8 mouse cellular contexts compared by ENCODE assay signal in the genomic region with DNA sequence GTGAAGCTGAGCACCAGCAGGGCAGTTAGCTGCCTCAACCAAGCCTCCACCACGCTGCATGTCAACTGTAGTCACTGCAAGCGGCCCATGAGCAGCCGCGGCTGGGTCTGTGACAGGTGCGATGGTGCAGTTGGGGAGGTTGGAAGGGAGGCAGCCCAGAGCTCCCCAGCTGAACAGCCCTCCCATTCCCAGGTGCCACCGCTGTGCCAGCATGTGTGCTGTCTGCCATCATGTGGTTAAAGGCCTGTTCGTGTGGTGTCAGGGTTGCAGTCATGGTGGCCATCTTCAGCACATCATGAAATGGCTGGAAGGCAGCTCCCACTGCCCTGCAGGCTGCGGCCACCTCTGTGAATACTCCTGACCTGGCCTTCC. TPM values are rescaled to one million over a fixed set of nuclear protein-coding genes. Genes with fewer than 3 reads are reported as not detected.
DNase-seq lines count a peak whose midpoint lies in the region; ATAC-seq and TF ChIP-seq lines count a peak whose summit lies in the region.

No protein-coding gene starts in this region.

- H3K4me3 ChIP-seq in heart, embryonic 14.5 days (ENCODE audit: control insufficient read depth in 1 of 2, insufficient read depth in 1 of 2, low read depth in 1 of 2, low read length in 2 of 2) = peak overlapping the region; percentile 54 to 72
- peak overlapping the region; percentile 80 for H3K4me3 ChIP-seq in bone marrow, adult 2 months (replicated peaks; ENCODE audit: control insufficient read depth, low read depth, low read length)
- peak overlapping the region; percentile 67 for H3K4me3 ChIP-seq in hindbrain, embryonic 13.5 days
- peak overlapping the region; percentile 67 for H3K4me3 ChIP-seq in midbrain, embryonic 12.5 days

- H3K36me3 ChIP-seq in heart, embryonic 14.5 days (ENCODE audit: control insufficient read depth, insufficient read depth, low read length) = peaks cover 48% of the 10 kb centered on the region
- peaks cover 51% of the 10 kb centered on the region for H3K36me3 ChIP-seq in hindbrain, embryonic 13.5 days
- peaks cover 46% of the 10 kb centered on the region for H3K36me3 ChIP-seq in midbrain, embryonic 12.5 days

- H3K4me1 ChIP-seq in heart, embryonic 14.5 days (ENCODE audit: control insufficient read depth in 2 of 2, insufficient read depth in 2 of 2, low read length in 2 of 2) = peaks cover 26 to 41% of the 10 kb centered on the region in 2 experiments
- peaks cover 13% of the 10 kb centered on the region for H3K4me1 ChIP-seq in bone marrow, adult 2 months (ENCODE audit: control insufficient read depth, insufficient read depth, low read length)
- peaks cover 82% of the 10 kb centered on the region for H3K4me1 ChIP-seq in hindbrain, embryonic 13.5 days (replicated peaks)
- H3K4me1 ChIP-seq in midbrain, embryonic 12.5 days = peaks cover 60% of the 10 kb centered on the region

- no peak for ATAC-seq in heart, embryonic 14.5 days (ENCODE audit: insufficient number of reproducible peaks, insufficient read depth, low FRiP score, low read depth)
- no peak for ATAC-seq in hindbrain, embryonic 13.5 days (ENCODE audit: low FRiP score)
- no peak for ATAC-seq in midbrain, embryonic 12.5 days (ENCODE audit: low FRiP score, low read depth)
- ATAC-seq in CD4-positive, CD25-positive, alpha-beta regulatory T cell, adult 4 months = no peak

- TF ChIP-seq CTCF in bone marrow, adult 2 months (IDR thresholded peaks at IDR 0.05; ENCODE audit: control insufficient read depth, insufficient read depth, low read length) = no peak

- DNase-seq in heart, adult 11 months = no peak
- no peak for DNase-seq in adipocyte (ENCODE audit: low spot score)
- DNase-seq in adrenal gland, adult 2 months = no peak

- H3K27me3 ChIP-seq in heart, embryonic 14.5 days (ENCODE audit: control insufficient read depth, insufficient read depth, low read length) = no peaks in the 10 kb centered on the region
- H3K27me3 ChIP-seq in hindbrain, embryonic 13.5 days = no peaks in the 10 kb centered on the region
- H3K27me3 ChIP-seq in midbrain, embryonic 12.5 days = no peaks in the 10 kb centered on the region

- peak overlapping the region; percentile 70 for H3K4me2 ChIP-seq in heart, embryonic 14.5 days (ENCODE audit: low read length)
- peak overlapping the region; percentile 92 for H3K4me2 ChIP-seq in hindbrain, embryonic 13.5 days
- H3K4me2 ChIP-seq in midbrain, embryonic 12.5 days (replicated peaks) = peak overlapping the region; percentile 84

- no peaks in the 10 kb centered on the region for H3K9me3 ChIP-seq in heart, embryonic 14.5 days (ENCODE audit: control insufficient read depth, low read length)
- H3K9me3 ChIP-seq in hindbrain, embryonic 13.5 days = no peaks in the 10 kb centered on the region
- H3K9me3 ChIP-seq in midbrain, embryonic 12.5 days = no peaks in the 10 kb centered on the region

- H3K27ac ChIP-seq in heart, embryonic 14.5 days (replicated peaks in 1 of 2; ENCODE audit: control insufficient read depth in 1 of 2, insufficient read depth in 1 of 2, low read depth in 2 of 2, low read length in 2 of 2) = peak overlapping the region; percentile 75 to 85; a peak in 3 of 4 replicates
- no peak overlapping the region for H3K27ac ChIP-seq in bone marrow, adult 2 months (ENCODE audit: control insufficient read depth, insufficient read depth, low read depth, low read length, poor library complexity)
- H3K27ac ChIP-seq in hindbrain, embryonic 13.5 days = peak overlapping the region; percentile 95
- H3K27ac ChIP-seq in midbrain, embryonic 12.5 days (replicated peaks) = peak overlapping the region; percentile 91

- H3K9ac ChIP-seq in heart, embryonic 14.5 days (ENCODE audit: low read length) = peak overlapping the region; percentile 77
- peak overlapping the region; percentile 89 for H3K9ac ChIP-seq in hindbrain, embryonic 13.5 days
- peak overlapping the region; percentile 84; the same call in 1 of the 2 replicates for H3K9ac ChIP-seq in midbrain, embryonic 12.5 days (replicated peaks)

- TF ChIP-seq POLR2A in bone marrow, adult 2 months (IDR thresholded peaks at IDR 0.05; ENCODE audit: borderline replicate concordance, control insufficient read depth, low read depth, low read length) = no peak

- 85% methylated on average over 8 of the region's 8 CpGs for WGBS in heart, embryonic 14.5 days
- WGBS in bone marrow, adult 2 months = 85% methylated on average over 8 of the region's 8 CpGs
- 84% methylated on average over 8 of the region's 8 CpGs for WGBS in hindbrain, embryonic 13.5 days
- 83% methylated on average over 8 of the region's 8 CpGs for WGBS in midbrain, embryonic 12.5 days

RNA-seq across cellular contexts. Expression of a gene that starts 0.5 kb away (rescaled TPM):
- polyA plus RNA-seq in heart, embryonic 14.5 days (2014; fragmentation: Nextera tagmentation; extraction: Ambion mirVana) = 28.8 and 30.0 TPM in 2 replicates
- polyA plus RNA-seq in bone marrow, adult 2 months (2011; ENCODE audit: insufficient read depth, insufficient read length, low replicate concordance, missing spikeins) = 8.8 and 13.4 TPM in 2 replicates
- polyA plus RNA-seq in hindbrain, embryonic 13.5 days (2015; fragmentation: Nextera tagmentation; extraction: Ambion mirVana) = 62.9 and 64.2 TPM in 2 replicates
- polyA plus RNA-seq in midbrain, embryonic 12.5 days (2016; fragmentation: Nextera tagmentation; extraction: Ambion mirVana) = 70.7 and 71.1 TPM in 2 replicates
- polyA plus RNA-seq in CD4-positive, CD25-positive, alpha-beta regulatory T cell, adult 4 months (2017; shearing (Covaris generic)) = 10 to 100 TPM; 22.2 to 42.8 TPM
- 100 to 1,000 TPM in 1 of 2 experiments, 10 to 100 TPM in 1; 99.4 to 111 TPM for total RNA-seq in adrenal gland, adult 2 months (2021)
- polyA plus RNA-seq in adrenal gland, adult 2 months (2012; rRNA removed) = 99.1 and 121 TPM in 2 replicates

RNA-seq across cellular contexts. Expression of a gene that starts 4.8 kb away (rescaled TPM):
- 15.2 and 17.3 TPM in 2 replicates for polyA plus RNA-seq in heart, embryonic 14.5 days (2014; fragmentation: Nextera tagmentation; extraction: Ambion mirVana)
- 6.8 and 17.0 TPM in 2 replicates for polyA plus RNA-seq in bone marrow, adult 2 months (2011; ENCODE audit: insufficient read depth, insufficient read length, low replicate concordance, missing spikeins)
- polyA plus RNA-seq in hindbrain, embryonic 13.5 days (2015; fragmentation: Nextera tagmentation; extraction: Ambion mirVana) = 26.6 and 30.7 TPM in 2 replicates
- 28.3 and 28.5 TPM in 2 replicates for polyA plus RNA-seq in midbrain, embryonic 12.5 days (2016; fragmentation: Nextera tagmentation; extraction: Ambion mirVana)
- 10 to 100 TPM; 19.4 to 53.9 TPM for polyA plus RNA-seq in CD4-positive, CD25-positive, alpha-beta regulatory T cell, adult 4 months (2017; shearing (Covaris generic))
- 10 to 100 TPM; 19.1 to 20.8 TPM for total RNA-seq in adrenal gland, adult 2 months (2021)
- 29.5 and 38.3 TPM in 2 replicates for polyA plus RNA-seq in adrenal gland, adult 2 months (2012; rRNA removed)

RNA-seq across cellular contexts. Expression of a gene that starts 5.0 kb away (rescaled TPM):
- 282 and 298 TPM in 2 replicates for polyA plus RNA-seq in heart, embryonic 14.5 days (2014; fragmentation: Nextera tagmentation; extraction: Ambion mirVana)
- polyA plus RNA-seq in bone marrow, adult 2 months (2011; ENCODE audit: insufficient read depth, insufficient read length, low replicate concordance, missing spikeins) = 125 and 140 TPM in 2 replicates
- polyA plus RNA-seq in hindbrain, embryonic 13.5 days (2015; fragmentation: Nextera tagmentation; extraction: Ambion mirVana) = 325 and 337 TPM in 2 replicates
- 277 and 283 TPM in 2 replicates for polyA plus RNA-seq in midbrain, embryonic 12.5 days (2016; fragmentation: Nextera tagmentation; extraction: Ambion mirVana)
- 10 to 100 TPM; 75.1 to 75.2 TPM for polyA plus RNA-seq in CD4-positive, CD25-positive, alpha-beta regulatory T cell, adult 4 months (2017; shearing (Covaris generic))
- 100 to 1,000 TPM; 149 to 184 TPM for total RNA-seq in adrenal gland, adult 2 months (2021)
- 224 and 236 TPM in 2 replicates for polyA plus RNA-seq in adrenal gland, adult 2 months (2012; rRNA removed)

RNA-seq across cellular contexts. Expression of a gene that starts 8.9 kb away (rescaled TPM):
- polyA plus RNA-seq in heart, embryonic 14.5 days (2014; fragmentation: Nextera tagmentation; extraction: Ambion mirVana) = 1.2 and 1.5 TPM in 2 replicates
- 3.2 and 10.7 TPM in 2 replicates for polyA plus RNA-seq in bone marrow, adult 2 months (2011; ENCODE audit: insufficient read depth, insufficient read length, low replicate concordance, missing spikeins)
- 24.2 and 25.5 TPM in 2 replicates for polyA plus RNA-seq in hindbrain, embryonic 13.5 days (2015; fragmentation: Nextera tagmentation; extraction: Ambion mirVana)
- polyA plus RNA-seq in midbrain, embryonic 12.5 days (2016; fragmentation: Nextera tagmentation; extraction: Ambion mirVana) = 5.8 and 6.0 TPM in 2 replicates
- polyA plus RNA-seq in CD4-positive, CD25-positive, alpha-beta regulatory T cell, adult 4 months (2017; shearing (Covaris generic)) = not detected
- 10 to 100 TPM in 1 of 2 experiments, 1 to 10 TPM in 1; 9.8 to 47.1 TPM for total RNA-seq in adrenal gland, adult 2 months (2021)
- 88.1 and 142 TPM in 2 replicates for polyA plus RNA-seq in adrenal gland, adult 2 months (2012; rRNA removed)

RNA-seq across cellular contexts. Expression of a gene that starts 13.4 kb away (rescaled TPM):
- polyA plus RNA-seq in heart, embryonic 14.5 days (2014; fragmentation: Nextera tagmentation; extraction: Ambion mirVana) = 1.2 and 1.9 TPM in 2 replicates
- polyA plus RNA-seq in bone marrow, adult 2 months (2011; ENCODE audit: insufficient read depth, insufficient read length, low replicate concordance, missing spikeins) = 6.7 TPM in 1 of 2 replicates, not detected in the other
- 8.1 and 8.5 TPM in 2 replicates for polyA plus RNA-seq in hindbrain, embryonic 13.5 days (2015; fragmentation: Nextera tagmentation; extraction: Ambion mirVana)
- 2.5 and 3.7 TPM in 2 replicates for polyA plus RNA-seq in midbrain, embryonic 12.5 days (2016; fragmentation: Nextera tagmentation; extraction: Ambion mirVana)
- polyA plus RNA-seq in CD4-positive, CD25-positive, alpha-beta regulatory T cell, adult 4 months (2017; shearing (Covaris generic)) = 1 to 10 TPM in 1 of 2 experiments, under 1 TPM in 1; 0.79 to 1.7 TPM
- 10 to 100 TPM; 14.0 to 16.3 TPM for total RNA-seq in adrenal gland, adult 2 months (2021)
- 192 and 239 TPM in 2 replicates for polyA plus RNA-seq in adrenal gland, adult 2 months (2012; rRNA removed)
